Mouse (Mus musculus) cerebellum, adult 2 months (tissue): ENCODE measurements around the gene Tmppe.

Experiments used
- CTCF ChIP-seq: fragments of 200-500 bp; IDR thresholded peaks from 2 replicates; pipeline ENCODE4 v1.5.1; 2011; ENCODE audit warnings: low read depth, mild to moderate bottlenecking, control low read depth, low read length, moderate library complexity, borderline replicate concordance; ENCODE audit not compliant: insufficient read depth
- POLR2A ChIP-seq: fragments of 200-500 bp; IDR thresholded peaks from 2 replicates; pipeline ENCODE4 v1.6.1; 2011; ENCODE audit warnings: low read length, control low read depth, borderline replicate concordance; ENCODE audit not compliant: insufficient read depth

DNA sequence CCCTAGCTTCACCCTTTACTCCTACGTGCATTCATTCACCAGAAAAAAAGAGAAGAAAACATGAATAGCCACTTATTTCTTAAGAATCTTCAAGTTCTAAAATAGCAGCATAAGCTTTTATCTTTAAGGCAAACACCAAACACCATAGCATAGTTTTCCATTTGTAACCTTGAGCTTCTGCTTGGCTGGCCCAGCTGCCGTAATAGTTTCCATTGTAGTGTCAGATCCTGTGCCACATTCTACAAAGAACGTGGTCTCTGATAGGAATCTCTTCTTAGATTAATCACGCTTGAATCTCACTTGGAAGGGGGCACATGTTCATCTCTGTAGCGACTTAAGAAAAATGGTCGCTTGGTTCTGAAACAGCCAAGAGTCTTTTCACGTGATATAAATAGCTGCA is 50.7 kb downstream of the Tmppe start:
- TF ChIP-seq CTCF (no peak), POLR2A (no peak)
